Mouse (Mus musculus): ENCODE results near the gene Actr1a. TPM values are rescaled to one million over a fixed set of nuclear protein-coding genes. Genes with fewer than 3 reads are reported as not detected.
A peak's percentile ranks its signal among the peaks of the same experiment; 100 is the strongest.

Gene Actr1a
- polyA plus RNA-seq, 1 experiment from 2014 or later: 297 TPM

- Histone ChIP-seq H3K9me3 (no peaks in the 10 kb centered on the region), H3K9ac (no peak overlapping the region), H3K27me3 (peaks cover 43% of the 10 kb centered on the region), H3K27ac (replicated peaks) (no peak overlapping the region), H3K4me3 (no peak overlapping the region), H3K4me2 (no peak overlapping the region), H3K36me3 (no peaks in the 10 kb centered on the region), H3K4me1 (replicated peaks) (peaks cover 24% of the 10 kb centered on the region)
- ATAC-seq (ENCODE audit: low read depth): no peak
- WGBS: 94% methylated on average over 1 of the region's 1 CpGs
These were observed 48.4 kb downstream of the Actr1a start for GRCm38 (mm10) chr19:46347146-46347545.

- Histone ChIP-seq H3K27me3 (peaks cover 24% of the 10 kb centered on the region), H3K9me3 (no peaks in the 10 kb centered on the region), H3K27ac (replicated peaks) (no peak overlapping the region), H3K4me3 (no peak overlapping the region), H3K4me2 (no peak overlapping the region), H3K4me1 (replicated peaks) (peaks cover 20% of the 10 kb centered on the region), H3K36me3 (no peaks in the 10 kb centered on the region), H3K9ac (0 out of 2 replicates have a peak overlapping the region, but pooled peaks have one; percentile 12)
- ATAC-seq (ENCODE audit: low read depth): no peak
- 19% methylated on average over 7 of the region's 7 CpGs for WGBS
These were observed 50.7 kb downstream of the Actr1a start for GRCm38 (mm10) chr19:46344710-46345419.

GRCm38 (mm10) chr19:46339287-46339971, 56.1 kb downstream of the Actr1a start:
- WGBS: 71% methylated on average over 7 of the region's 7 CpGs
- Histone ChIP-seq H3K27me3 (peaks cover 10% of the 10 kb centered on the region; the same call in 1 of the 2 replicates), H3K4me2 (peak overlapping the region; percentile 44), H3K9me3 (no peaks in the 10 kb centered on the region), H3K4me3 (no peak overlapping the region), H3K9ac (0 out of 2 replicates have a peak overlapping the region, but pooled peaks have one; percentile 48), H3K27ac (replicated peaks) (peak overlapping the region; percentile 57), H3K36me3 (no peaks in the 10 kb centered on the region), H3K4me1 (replicated peaks) (peaks cover 24% of the 10 kb centered on the region)
- ATAC-seq (ENCODE audit: low read depth): 0 out of 2 replicates have a peak, but pooled peaks have one; percentile 1

GRCm38 (mm10) chr19:46338942-46339286, 56.6 kb downstream of the Actr1a start:
- peak overlapping the region; percentile 44 for H3K4me2 ChIP-seq
- WGBS: 58% methylated on average over 6 of the region's 6 CpGs
- H3K27ac ChIP-seq (replicated peaks): peak overlapping the region; percentile 57
- H3K36me3 ChIP-seq: no peaks in the 10 kb centered on the region
- 0 out of 2 replicates have a peak, but pooled peaks have one; percentile 4 for ATAC-seq (ENCODE audit: low read depth)
- H3K4me3 ChIP-seq: peak overlapping the region; percentile 60
- peaks cover 5% of the 10 kb centered on the region; the same call in 1 of the 2 replicates for H3K27me3 ChIP-seq
- H3K9ac ChIP-seq: peak overlapping the region; percentile 48; the same call in 1 of the 2 replicates
- H3K4me1 ChIP-seq (replicated peaks): peaks cover 24% of the 10 kb centered on the region
- no peaks in the 10 kb centered on the region for H3K9me3 ChIP-seq

GRCm38 (mm10) chr19:46338331-46338936, 57.1 kb downstream of the Actr1a start, which contains the start of gene Cuedc2:
Gene Cuedc2 (minus strand): TSS chr19:46338702.
- no peaks in the 10 kb centered on the region for H3K9me3 ChIP-seq
- 0 out of 2 replicates have a peak, but pooled peaks cover under 1% of the 10 kb centered on the region for H3K27me3 ChIP-seq
- H3K36me3 ChIP-seq: no peaks in the 10 kb centered on the region
- H3K9ac ChIP-seq: peak within 1 kb of the TSS; percentile 76
- H3K4me1 ChIP-seq (replicated peaks): peaks cover 24% of the 10 kb centered on the region
- WGBS: under 1% methylated on average over 31 of the region's 31 CpGs
- ATAC-seq (ENCODE audit: low read depth): peak; percentile 89
- peak within 1 kb of the TSS; percentile 82 for H3K27ac ChIP-seq (replicated peaks)
- H3K4me2 ChIP-seq: peak within 1 kb of the TSS; percentile 89
- peak within 1 kb of the TSS; percentile 60 for H3K4me3 ChIP-seq

- ATAC-seq (ENCODE audit: low read depth): no peak; the same call in none of the 2 replicates
- peaks cover 24% of the 10 kb centered on the region for H3K4me1 ChIP-seq (replicated peaks)
- no peaks in the 10 kb centered on the region for H3K9me3 ChIP-seq
- peak overlapping the region; percentile 82 for H3K27ac ChIP-seq (replicated peaks)
- no peaks in the 10 kb centered on the region for H3K36me3 ChIP-seq
- peak overlapping the region; percentile 89 for H3K4me2 ChIP-seq
- H3K4me3 ChIP-seq: peak overlapping the region; percentile 60
- no peaks in the 10 kb centered on the region for H3K27me3 ChIP-seq
- WGBS: 29% methylated on average over 15 of the region's 15 CpGs
- H3K9ac ChIP-seq: peak overlapping the region; percentile 76
These were observed 57.7 kb downstream of the Actr1a start for GRCm38 (mm10) chr19:46337719-46338330.

GRCm38 (mm10) chr19:46333906-46334305, 61.6 kb downstream of the Actr1a start:
- Histone ChIP-seq H3K27me3 (no peaks in the 10 kb centered on the region), H3K9ac (no peak overlapping the region), H3K9me3 (no peaks in the 10 kb centered on the region), H3K4me2 (no peak overlapping the region), H3K4me1 (replicated peaks) (peaks cover 30% of the 10 kb centered on the region), H3K27ac (replicated peaks) (no peak overlapping the region), H3K36me3 (peaks cover 24% of the 10 kb centered on the region), H3K4me3 (no peak overlapping the region)
- ATAC-seq (ENCODE audit: low read depth): no peak
- 93% methylated on average over 3 of the region's 3 CpGs for WGBS

GRCm38 (mm10) chr19:46332721-46333339, 62.7 kb downstream of the Actr1a start:
- H3K9me3 ChIP-seq: no peaks in the 10 kb centered on the region
- H3K27me3 ChIP-seq: no peaks in the 10 kb centered on the region
- H3K27ac ChIP-seq (replicated peaks): peak overlapping the region; percentile 46; the same call in 1 of the 2 replicates
- no peak for ATAC-seq (ENCODE audit: low read depth)
- peaks cover 30% of the 10 kb centered on the region for H3K4me1 ChIP-seq (replicated peaks)
- H3K9ac ChIP-seq: no peak overlapping the region
- peaks cover 24% of the 10 kb centered on the region for H3K36me3 ChIP-seq
- H3K4me2 ChIP-seq: peak overlapping the region; percentile 34
- 0 out of 2 replicates have a peak overlapping the region, but pooled peaks have one; percentile 3 for H3K4me3 ChIP-seq
- WGBS: 52% methylated on average over 7 of the region's 7 CpGs

- no peak overlapping the region for H3K9ac ChIP-seq
- no peak for ATAC-seq (ENCODE audit: low read depth)
- H3K4me2 ChIP-seq: peak overlapping the region; percentile 34
- H3K36me3 ChIP-seq: peaks cover 24% of the 10 kb centered on the region
- 0 out of 2 replicates have a peak overlapping the region, but pooled peaks have one; percentile 3 for H3K4me3 ChIP-seq
- peaks cover 30% of the 10 kb centered on the region for H3K4me1 ChIP-seq (replicated peaks)
- H3K27me3 ChIP-seq: no peaks in the 10 kb centered on the region
- WGBS: 88% methylated on average over 3 of the region's 3 CpGs
- no peak overlapping the region for H3K27ac ChIP-seq (replicated peaks)
- H3K9me3 ChIP-seq: no peaks in the 10 kb centered on the region
These were observed 63.6 kb downstream of the Actr1a start for GRCm38 (mm10) chr19:46331936-46332335.

- WGBS: 91% methylated on average over 14 of the region's 14 CpGs
- no peaks in the 10 kb centered on the region for H3K9me3 ChIP-seq
- H3K4me2 ChIP-seq: peak overlapping the region; percentile 34
- H3K4me3 ChIP-seq: 0 out of 2 replicates have a peak overlapping the region, but pooled peaks have one; percentile 3
- peaks cover 24% of the 10 kb centered on the region for H3K36me3 ChIP-seq
- ATAC-seq (ENCODE audit: low read depth): no peak
- no peak overlapping the region for H3K27ac ChIP-seq (replicated peaks)
- no peak overlapping the region for H3K9ac ChIP-seq
- H3K4me1 ChIP-seq (replicated peaks): peaks cover 33% of the 10 kb centered on the region
- H3K27me3 ChIP-seq: no peaks in the 10 kb centered on the region
These were observed 64.2 kb downstream of the Actr1a start for GRCm38 (mm10) chr19:46331326-46331725.

- 90% methylated on average over 12 of the region's 12 CpGs for WGBS
- Histone ChIP-seq H3K27ac (replicated peaks) (no peak overlapping the region), H3K4me3 (no peak overlapping the region), H3K9me3 (no peaks in the 10 kb centered on the region), H3K27me3 (peaks cover 4% of the 10 kb centered on the region), H3K36me3 (peaks cover 24% of the 10 kb centered on the region), H3K9ac (no peak overlapping the region), H3K4me2 (peak overlapping the region; percentile 34; the same call in 1 of the 2 replicates), H3K4me1 (replicated peaks) (peaks cover 40% of the 10 kb centered on the region)
- no peak for ATAC-seq (ENCODE audit: low read depth)
These were observed 64.9 kb downstream of the Actr1a start for GRCm38 (mm10) chr19:46330696-46331095.

Measured in neural tube, embryonic 13.5 days (tissue).